Mouse (Mus musculus): ENCODE results near the gene Gemin7. TPM values are rescaled to one million over a fixed set of nuclear protein-coding genes. Genes with fewer than 3 reads are reported as not detected.
A peak's percentile ranks its signal among the peaks of the same experiment; 100 is the strongest.
"Not testable (repeated sequence)": the region's sequence is repeated elsewhere in the genome, so short reads cannot be mapped to it uniquely, and the experiment has no call there.

Gene Gemin7
- polyA plus RNA-seq, 1 experiment from 2014 or later, result 151 TPM

DNA sequence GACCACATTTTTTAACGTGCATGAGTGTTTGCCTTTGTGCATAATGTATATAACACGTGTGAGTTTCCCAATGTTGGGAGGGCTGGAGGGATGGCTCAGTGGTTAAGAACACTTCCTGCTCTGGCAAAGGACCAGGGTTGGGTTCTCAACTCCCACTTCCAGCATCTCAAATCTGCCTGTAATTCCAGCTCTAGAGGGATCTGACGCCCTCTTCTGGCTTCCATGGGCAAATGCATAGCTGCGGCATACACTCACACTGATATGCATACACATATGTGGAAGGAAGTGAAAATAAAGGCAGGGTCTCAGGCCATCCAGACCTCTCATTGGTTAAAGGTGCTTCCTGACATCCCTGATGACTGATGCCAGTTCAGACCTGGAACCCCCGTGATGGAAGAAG, 29.9 kb upstream of the Gemin7 start:
- Histone ChIP-seq H3K4me1 (replicated peaks; ENCODE audit: control insufficient read depth, insufficient read depth, low read length) (0 out of 2 replicates have a peak, but pooled peaks cover 8% of the 10 kb centered on the region), H3K9me3 (ENCODE audit: control insufficient read depth, low read length) (no peaks in the 10 kb centered on the region), H3K4me3 (ENCODE audit: low read depth, low read length) (no peak overlapping the region), H3K27me3 (ENCODE audit: control insufficient read depth, insufficient read depth, low read length) (no peaks in the 10 kb centered on the region), H3K27ac (ENCODE audit: low read depth, low read length) (no peak overlapping the region), H3K36me3 (ENCODE audit: control insufficient read depth, insufficient read depth, low read length) (no peaks in the 10 kb centered on the region), H3K4me2 (ENCODE audit: low read depth, low read length, severe bottlenecking) (no peak overlapping the region), H3K9ac (ENCODE audit: low read length) (no peak overlapping the region)
- no peak for ATAC-seq (replicated peaks; ENCODE audit: low FRiP score)
- 85% methylated on average over 5 of the region's 5 CpGs for WGBS
- DNase-seq (ENCODE audit: low spot score), result no peak

DNA sequence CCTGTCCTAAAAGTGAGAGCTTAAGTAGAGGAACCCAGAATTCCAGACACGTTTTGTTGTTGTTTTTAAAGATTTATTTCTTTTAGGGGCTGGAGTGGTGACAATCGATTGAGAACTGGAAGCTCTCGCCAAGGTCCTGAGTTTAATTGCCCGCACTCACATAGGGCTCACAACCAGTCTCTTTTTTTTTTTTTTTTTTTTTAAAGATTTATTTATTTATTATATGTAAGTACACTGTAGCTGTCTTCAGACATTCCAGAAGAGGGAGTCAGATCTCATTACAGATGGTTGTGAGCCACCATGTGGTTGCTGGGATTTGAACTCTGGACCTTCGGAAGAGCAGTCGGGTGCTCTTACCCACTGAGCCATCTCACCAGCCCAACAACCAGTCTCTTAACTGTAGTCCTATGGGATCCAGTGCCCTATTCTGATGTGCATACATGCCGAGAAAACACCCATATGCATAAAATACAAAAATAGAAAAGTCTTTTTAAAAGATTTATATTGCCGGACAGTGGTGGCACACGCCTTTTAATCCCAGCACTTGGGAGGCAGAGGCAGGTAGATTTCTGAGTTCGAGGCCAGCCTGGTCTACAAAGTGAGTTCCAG, 27.3 kb upstream of the Gemin7 start:
- not testable (repeated sequence) for DNase-seq (ENCODE audit: low spot score); H3K9ac ChIP-seq (ENCODE audit: low read length); H3K9me3 ChIP-seq (ENCODE audit: control insufficient read depth, low read length); H3K27ac ChIP-seq (ENCODE audit: low read depth, low read length); ATAC-seq (replicated peaks; ENCODE audit: low FRiP score); H3K36me3 ChIP-seq (ENCODE audit: control insufficient read depth, insufficient read depth, low read length); H3K27me3 ChIP-seq (ENCODE audit: control insufficient read depth, insufficient read depth, low read length); H3K4me1 ChIP-seq (replicated peaks; ENCODE audit: control insufficient read depth, insufficient read depth, low read length)
- 61% methylated on average over 10 of the region's 10 CpGs for WGBS
- Histone ChIP-seq H3K4me3 (ENCODE audit: low read depth, low read length) (peak overlapping the region; percentile 69), H3K4me2 (ENCODE audit: low read depth, low read length, severe bottlenecking) (peak overlapping the region; percentile 58)

DNA sequence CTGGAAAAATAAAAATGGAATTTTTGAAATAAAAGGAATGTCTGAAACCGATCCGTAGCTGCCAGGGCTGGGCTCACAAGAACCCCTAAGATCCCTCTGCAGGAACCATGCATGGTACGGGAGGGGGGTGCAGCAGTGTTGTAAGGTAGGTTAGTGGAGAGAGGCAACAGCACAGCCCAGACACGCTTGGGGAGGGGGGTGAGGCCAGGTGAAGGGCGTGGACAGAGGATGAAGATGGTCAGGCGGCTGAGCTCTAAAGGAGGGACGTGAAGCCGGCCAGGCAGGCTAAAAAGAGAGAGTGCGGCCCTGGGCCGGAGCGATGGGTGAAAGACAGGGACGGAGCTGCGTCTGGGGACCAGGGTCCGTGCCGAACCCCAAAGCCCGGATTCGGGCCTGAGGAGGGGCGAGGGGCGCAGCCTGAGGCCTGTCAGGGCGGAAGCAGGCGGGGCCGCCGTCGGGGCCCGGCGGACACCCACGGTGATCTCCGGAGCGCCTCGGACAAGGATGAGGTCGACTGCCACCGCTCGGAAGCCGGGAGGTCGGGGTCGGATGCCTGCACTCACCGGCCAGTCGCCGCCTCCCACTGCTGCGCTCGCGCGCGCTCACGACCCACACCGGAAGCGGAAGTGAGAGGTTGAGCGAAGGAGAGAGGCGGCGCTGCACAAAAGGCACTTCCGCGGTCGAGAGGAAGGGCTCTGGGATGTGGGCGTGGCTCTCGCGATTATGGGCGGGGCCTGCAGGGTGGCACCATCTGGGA, 26.6 kb upstream of the Gemin7 start, which contains the start of gene Clasrp:
Gene Clasrp (minus strand): TSS at position 638 of the 757 bp plus-strand sequence.
- 2% methylated on average over 57 of the region's 57 CpGs for WGBS

DNA sequence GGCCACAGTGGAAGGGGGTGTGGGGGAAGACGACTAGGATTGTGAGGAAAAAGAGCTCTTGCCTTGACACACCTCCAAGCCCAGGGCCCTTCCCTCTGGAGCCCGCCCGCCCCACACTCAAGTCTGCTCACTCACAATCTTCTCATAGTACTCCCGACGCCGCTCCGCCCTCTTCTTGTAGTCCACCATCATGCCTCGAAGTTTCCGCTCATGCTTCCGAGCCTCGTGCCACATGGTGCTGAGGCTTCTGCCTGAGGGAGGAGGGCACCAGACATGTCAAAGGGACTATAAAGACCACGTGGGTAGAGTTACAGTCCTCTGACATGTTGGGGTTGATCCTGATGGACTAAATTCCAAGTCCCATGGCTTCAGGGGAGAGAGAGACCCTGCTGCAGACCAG, 25.7 kb upstream of the Gemin7 start:
- ATAC-seq (replicated peaks; ENCODE audit: low FRiP score) (no peak), DNase-seq (ENCODE audit: low spot score) (no peak)
- H3K4me2 ChIP-seq (ENCODE audit: low read depth, low read length, severe bottlenecking), result peak overlapping the region; percentile 58
- H3K36me3 ChIP-seq (ENCODE audit: control insufficient read depth, insufficient read depth, low read length), result peaks cover 5% of the 10 kb centered on the region; the same call in 1 of the 2 replicates
- no peak overlapping the region for H3K27ac ChIP-seq (ENCODE audit: low read depth, low read length)
- H3K4me3 ChIP-seq (ENCODE audit: low read depth, low read length), result no peak overlapping the region
- no peaks in the 10 kb centered on the region for H3K9me3 ChIP-seq (ENCODE audit: control insufficient read depth, low read length)
- H3K4me1 ChIP-seq (replicated peaks; ENCODE audit: control insufficient read depth, insufficient read depth, low read length), result 0 out of 2 replicates have a peak, but pooled peaks cover 8% of the 10 kb centered on the region
- H3K9ac ChIP-seq (ENCODE audit: low read length), result no peak overlapping the region
- WGBS, result 88% methylated on average over 12 of the region's 12 CpGs
- no peaks in the 10 kb centered on the region for H3K27me3 ChIP-seq (ENCODE audit: control insufficient read depth, insufficient read depth, low read length)

More for the DNA sequence above, 26.6 kb upstream of the Gemin7 start, which contains the start of gene Clasrp:
- H3K9me3 ChIP-seq (ENCODE audit: control insufficient read depth, low read length), result no peaks in the 10 kb centered on the region
- peak; percentile 96 for DNase-seq (ENCODE audit: low spot score)
- peak; percentile 93 for ATAC-seq (replicated peaks; ENCODE audit: low FRiP score)
- H3K4me3 ChIP-seq (ENCODE audit: low read depth, low read length), result peak within 1 kb of the TSS; percentile 69
- peak within 1 kb of the TSS; percentile 71 for H3K27ac ChIP-seq (ENCODE audit: low read depth, low read length)
- peak within 1 kb of the TSS; percentile 58 for H3K4me2 ChIP-seq (ENCODE audit: low read depth, low read length, severe bottlenecking)
- H3K27me3 ChIP-seq (ENCODE audit: control insufficient read depth, insufficient read depth, low read length), result no peaks in the 10 kb centered on the region
- H3K9ac ChIP-seq (ENCODE audit: low read length), result peak within 1 kb of the TSS; percentile 94
- peaks cover 4% of the 10 kb centered on the region; the same call in 1 of the 2 replicates for H3K36me3 ChIP-seq (ENCODE audit: control insufficient read depth, insufficient read depth, low read length)
- 0 out of 2 replicates have a peak, but pooled peaks cover 8% of the 10 kb centered on the region for H3K4me1 ChIP-seq (replicated peaks; ENCODE audit: control insufficient read depth, insufficient read depth, low read length)

DNA sequence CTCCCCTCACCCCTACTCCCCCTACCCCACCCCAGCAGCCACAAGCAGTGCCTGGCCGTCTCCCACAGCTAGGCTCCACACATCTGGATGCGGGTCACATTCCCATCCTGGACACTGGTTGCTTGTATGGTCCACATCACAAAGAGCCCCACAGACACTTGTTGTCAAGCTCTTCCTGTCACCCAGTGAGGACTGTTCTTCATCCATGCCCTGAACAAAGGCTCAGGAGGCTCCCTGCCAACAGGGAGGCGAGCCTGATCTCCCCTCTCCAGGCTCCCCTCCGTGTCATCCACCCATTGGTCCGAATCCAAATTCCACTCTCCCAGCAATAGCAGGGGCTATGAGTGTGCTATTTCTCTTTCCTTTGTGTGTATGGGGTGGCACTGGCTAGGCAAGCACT, 23.2 kb upstream of the Gemin7 start:
- ATAC-seq (replicated peaks; ENCODE audit: low FRiP score) (no peak), DNase-seq (ENCODE audit: low spot score) (no peak)
- WGBS, result 73% methylated on average over 5 of the region's 5 CpGs
- no peak overlapping the region for H3K27ac ChIP-seq (ENCODE audit: low read depth, low read length)
- no peaks in the 10 kb centered on the region for H3K27me3 ChIP-seq (ENCODE audit: control insufficient read depth, insufficient read depth, low read length)
- no peak overlapping the region for H3K9ac ChIP-seq (ENCODE audit: low read length)
- H3K4me2 ChIP-seq (ENCODE audit: low read depth, low read length, severe bottlenecking), result no peak overlapping the region
- no peaks in the 10 kb centered on the region for H3K9me3 ChIP-seq (ENCODE audit: control insufficient read depth, low read length)
- 0 out of 2 replicates have a peak, but pooled peaks cover 8% of the 10 kb centered on the region for H3K4me1 ChIP-seq (replicated peaks; ENCODE audit: control insufficient read depth, insufficient read depth, low read length)
- peaks cover 8% of the 10 kb centered on the region; the same call in 1 of the 2 replicates for H3K36me3 ChIP-seq (ENCODE audit: control insufficient read depth, insufficient read depth, low read length)
- H3K4me3 ChIP-seq (ENCODE audit: low read depth, low read length), result no peak overlapping the region

DNA sequence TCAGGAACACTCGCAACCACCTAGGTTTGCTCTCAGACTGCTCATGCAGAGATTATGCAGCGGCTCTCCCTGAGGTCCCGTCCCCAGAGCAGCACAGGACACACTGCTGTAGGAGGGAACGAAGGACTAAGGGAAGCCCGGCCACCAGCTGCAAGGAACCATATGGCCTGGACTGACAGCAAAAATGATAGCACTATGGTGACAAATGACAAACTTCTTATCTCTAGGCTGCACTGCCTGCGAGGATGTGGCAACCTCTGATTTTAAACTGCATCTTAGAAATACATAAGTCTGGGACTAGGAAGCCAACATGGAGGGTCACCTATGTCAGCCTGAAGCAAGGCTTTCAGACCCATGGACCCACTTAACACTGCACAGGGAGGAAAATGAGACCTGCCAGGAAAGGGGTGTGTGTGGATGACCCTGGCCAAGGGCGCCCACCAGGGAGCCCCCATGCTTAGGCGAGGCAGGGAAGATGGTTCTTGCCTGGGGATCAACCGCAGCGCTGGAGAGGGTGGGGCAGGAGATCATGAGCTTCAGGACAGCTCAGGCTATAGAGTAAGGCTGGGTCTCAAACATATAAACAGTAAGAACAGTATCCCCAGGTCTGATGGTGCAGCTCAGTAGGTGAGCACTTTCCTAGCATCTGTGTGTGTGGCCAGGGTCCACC, 15.8 kb upstream of the Gemin7 start:
- H3K4me2 ChIP-seq (ENCODE audit: low read depth, low read length, severe bottlenecking), result no peak overlapping the region
- ATAC-seq (replicated peaks; ENCODE audit: low FRiP score), result no peak
- H3K36me3 ChIP-seq (ENCODE audit: control insufficient read depth, insufficient read depth, low read length), result peaks cover 17% of the 10 kb centered on the region

DNA sequence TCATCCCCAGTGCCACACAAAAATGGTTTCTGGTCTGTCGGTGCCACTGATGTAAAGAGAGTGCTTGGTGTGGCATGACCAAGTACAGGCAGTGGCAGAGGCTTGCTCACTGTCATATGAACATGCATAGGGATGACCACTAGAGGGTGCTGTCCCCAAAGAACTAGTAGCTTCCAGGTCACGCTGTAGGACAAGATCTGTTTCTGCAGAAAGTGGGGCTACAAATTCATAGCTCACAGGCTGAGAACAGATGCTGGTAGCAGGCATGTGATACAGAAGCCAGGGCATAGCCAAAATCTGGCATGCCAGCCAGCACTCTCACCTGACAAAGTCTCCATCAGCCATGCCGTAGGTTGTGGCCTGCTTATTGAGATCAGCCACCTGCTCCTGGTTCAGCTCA, 12.5 kb upstream of the Gemin7 start:
- no peak overlapping the region for H3K9ac ChIP-seq (ENCODE audit: low read length)
- H3K9me3 ChIP-seq (ENCODE audit: control insufficient read depth, low read length), result no peaks in the 10 kb centered on the region
- no peaks in the 10 kb centered on the region for H3K4me1 ChIP-seq (replicated peaks; ENCODE audit: control insufficient read depth, insufficient read depth, low read length)
- no peaks in the 10 kb centered on the region for H3K27me3 ChIP-seq (ENCODE audit: control insufficient read depth, insufficient read depth, low read length)
- ATAC-seq (replicated peaks; ENCODE audit: low FRiP score) (0 out of 2 replicates have a peak, but pooled peaks have one; percentile 40), DNase-seq (ENCODE audit: low spot score) (peak; percentile 76)
- WGBS, result 68% methylated on average over 3 of the region's 3 CpGs
- H3K4me2 ChIP-seq (ENCODE audit: low read depth, low read length, severe bottlenecking), result no peak overlapping the region
- H3K4me3 ChIP-seq (ENCODE audit: low read depth, low read length), result no peak overlapping the region
- H3K27ac ChIP-seq (ENCODE audit: low read depth, low read length), result no peak overlapping the region
- peaks cover 38% of the 10 kb centered on the region for H3K36me3 ChIP-seq (ENCODE audit: control insufficient read depth, insufficient read depth, low read length)

More for the DNA sequence above, 15.8 kb upstream of the Gemin7 start:
- Histone ChIP-seq H3K9ac (ENCODE audit: low read length) (no peak overlapping the region), H3K27me3 (ENCODE audit: control insufficient read depth, insufficient read depth, low read length) (no peaks in the 10 kb centered on the region), H3K9me3 (ENCODE audit: control insufficient read depth, low read length) (no peaks in the 10 kb centered on the region), H3K4me1 (replicated peaks; ENCODE audit: control insufficient read depth, insufficient read depth, low read length) (no peaks in the 10 kb centered on the region), H3K4me3 (ENCODE audit: low read depth, low read length) (no peak overlapping the region), H3K27ac (ENCODE audit: low read depth, low read length) (no peak overlapping the region)
- 91% methylated on average over 10 of the region's 10 CpGs for WGBS
- no peak for DNase-seq (ENCODE audit: low spot score)

DNA sequence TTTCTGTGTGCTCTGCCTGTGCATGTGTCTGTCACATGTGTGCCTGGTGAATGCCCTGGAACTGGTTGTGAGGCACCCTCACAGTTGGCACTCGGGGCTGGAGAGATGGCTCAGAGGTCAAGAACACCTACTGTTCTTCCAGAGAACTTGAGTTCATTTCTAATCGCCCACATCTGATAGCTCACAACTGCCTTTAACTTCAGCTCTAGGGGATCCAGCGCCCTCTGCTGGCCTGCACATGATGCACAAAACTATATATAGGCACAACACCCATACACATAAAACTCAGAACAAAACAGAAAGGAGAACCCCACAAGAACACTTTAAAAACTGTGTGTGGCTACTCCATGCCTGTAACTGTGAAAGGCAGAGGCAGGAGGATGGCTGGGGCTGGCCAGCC, 11.8 kb upstream of the Gemin7 start:
- ATAC-seq (replicated peaks; ENCODE audit: low FRiP score) (no peak), DNase-seq (ENCODE audit: low spot score) (peak; percentile 74)
- Histone ChIP-seq H3K27me3 (ENCODE audit: control insufficient read depth, insufficient read depth, low read length) (no peaks in the 10 kb centered on the region), H3K36me3 (ENCODE audit: control insufficient read depth, insufficient read depth, low read length) (peaks cover 42% of the 10 kb centered on the region), H3K4me3 (ENCODE audit: low read depth, low read length) (no peak overlapping the region), H3K4me2 (ENCODE audit: low read depth, low read length, severe bottlenecking) (no peak overlapping the region), H3K9ac (ENCODE audit: low read length) (no peak overlapping the region), H3K4me1 (replicated peaks; ENCODE audit: control insufficient read depth, insufficient read depth, low read length) (no peaks in the 10 kb centered on the region), H3K9me3 (ENCODE audit: control insufficient read depth, low read length) (no peaks in the 10 kb centered on the region), H3K27ac (ENCODE audit: low read depth, low read length) (no peak overlapping the region)
- WGBS, result 60% methylated on average over 3 of the region's 3 CpGs

All from forebrain, embryonic 11.5 days (tissue).